In the genomic region with DNA sequence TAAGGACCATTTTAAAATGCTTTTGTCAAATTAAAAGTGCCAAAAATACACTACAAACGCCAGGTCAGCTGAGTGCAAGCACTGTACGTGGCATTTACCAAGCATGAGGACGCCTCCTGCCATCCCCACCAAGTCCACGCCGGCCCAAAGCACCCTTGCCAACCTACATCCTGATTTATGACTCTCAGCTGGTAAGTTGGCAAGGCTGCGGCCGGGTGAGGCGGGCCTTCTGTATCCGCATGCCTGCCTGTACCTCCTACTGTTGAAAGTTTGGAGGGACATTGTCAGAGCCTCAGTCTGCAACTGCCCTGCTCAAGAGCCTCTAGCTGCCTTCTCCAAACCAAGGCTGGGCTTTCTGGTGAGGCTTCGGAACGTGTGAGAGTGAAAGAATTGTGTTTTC, we compare ENCODE assay signal across 15 mouse cellular contexts.
DNase-seq lines count a peak whose midpoint lies in the region; ATAC-seq and TF ChIP-seq lines count a peak whose summit lies in the region.
"Had no signal": no experiment of that assay in that cellular context is flagged by ENCODE, and none has a peak within 500 bp of the region (broad histone marks: within the 10 kb centered on the region; RNA-seq: fewer than 3 reads in every experiment).

No protein-coding gene starts in this region.

- no peak overlapping the region for H3ac ChIP-seq in myocyte (ENCODE audit: control insufficient read depth, insufficient read length)

- no peak for TF ChIP-seq POLR2A in myocyte (IDR thresholded peaks at IDR 0.05; ENCODE audit: insufficient read length, low read depth)

- no peak overlapping the region for H3K27ac ChIP-seq in neural tube, embryonic 14.5 days (ENCODE audit: low read depth, low read length)
- H3K27ac ChIP-seq: forebrain, embryonic 12.5 days; heart, embryonic 15.5 days; left cerebral cortex, adult 2 months; stomach, postnatal 0 days had no signal

- no peaks in the 10 kb centered on the region for H3K36me3 ChIP-seq in neural tube, embryonic 14.5 days (ENCODE audit: control insufficient read depth, insufficient read depth, low read length)
- H3K36me3 ChIP-seq in myocyte (ENCODE audit: control insufficient read depth, insufficient read depth) = no peaks in the 10 kb centered on the region

- H3K4me1 ChIP-seq in neural tube, embryonic 14.5 days (ENCODE audit: control insufficient read depth, insufficient read depth, low read length) = no peaks in the 10 kb centered on the region

- no peak overlapping the region for H3K4me2 ChIP-seq in neural tube, embryonic 14.5 days (ENCODE audit: low read depth, low read length)
- peak overlapping the region; percentile 44 for H3K4me2 ChIP-seq in myocyte (ENCODE audit: low read depth)
- H3K4me2 ChIP-seq: forebrain, embryonic 12.5 days; heart, embryonic 15.5 days had no signal

- peak; percentile 48; the same call in 1 of the 2 replicates for ATAC-seq in neural tube, embryonic 14.5 days (ENCODE audit: low read depth)
- peak; percentile 83 for ATAC-seq in common myeloid progenitor, adult 5-6 weeks (replicated peaks; ENCODE audit: low read depth, poor library complexity, severe bottlenecking)

- H3K27me3 ChIP-seq in neural tube, embryonic 14.5 days (ENCODE audit: control insufficient read depth, insufficient read depth, low read length) = no peaks in the 10 kb centered on the region
- no peaks in the 10 kb centered on the region for H3K27me3 ChIP-seq in myocyte (ENCODE audit: control insufficient read depth, insufficient read depth, insufficient read length)
- H3K27me3 ChIP-seq: forebrain, embryonic 12.5 days; heart, embryonic 15.5 days had no signal

- H3K9me3 ChIP-seq in neural tube, embryonic 14.5 days (ENCODE audit: control insufficient read depth, low read length) = no peaks in the 10 kb centered on the region
- H3K9me3 ChIP-seq: forebrain, embryonic 12.5 days; heart, embryonic 15.5 days had no signal

- no peak overlapping the region for H3K4me3 ChIP-seq in neural tube, embryonic 14.5 days (ENCODE audit: low read depth, low read length)
- H3K4me3 ChIP-seq in myocyte = no peak overlapping the region
- H3K4me3 ChIP-seq: forebrain, embryonic 12.5 days; heart, embryonic 15.5 days; left cerebral cortex, adult 2 months had no signal

- no peak overlapping the region for H3K9ac ChIP-seq in neural tube, embryonic 14.5 days (replicated peaks; ENCODE audit: low read depth, low read length)
- H3K9ac ChIP-seq: forebrain, embryonic 12.5 days; heart, embryonic 15.5 days had no signal

- DNase-seq in adrenal gland, adult 2 months = peak; percentile 83
- no peak for DNase-seq in adrenal gland, adult 18-20 months (ENCODE audit: low spot score in 2 of 2)
- no peak for DNase-seq in neural tube, embryonic 10.5 days (ENCODE audit: extremely low spot score, low spot score)
- DNase-seq in frontal cortex, postnatal 14 days (ENCODE audit: low spot score in 2 of 2) = no peak
- no peak for DNase-seq in thymus, postnatal 14 days
- DNase-seq: kidney, postnatal 14 days; lung, adult 18-20 months; spleen, adult 18-20 months had no signal

- H3K79me2 ChIP-seq in myocyte (ENCODE audit: control insufficient read depth, insufficient read depth) = no peaks in the 10 kb centered on the region

- 47% methylated on average over 11 of the region's 11 CpGs for WGBS in neural tube, embryonic 14.5 days

TF ChIP-seq in myocyte, 11 proteins besides CTCF, POLR2A, EP300 and RAD21:
- TF ChIP-seq E2F4 (IDR thresholded peaks at IDR 0.05; ENCODE audit: insufficient read depth) = no peak
- peak in 1 of 3 experiments; percentile 74 for TF ChIP-seq MYOG (IDR thresholded peaks at IDR 0.05; ENCODE audit: control insufficient read depth in 1 of 3, insufficient read depth in 1 of 3, insufficient read length in 2 of 3, low read depth in 2 of 3)
- TF ChIP-seq MYOD1 (IDR thresholded peaks at IDR 0.05; ENCODE audit: control insufficient read depth in 1 of 3, insufficient read length in 2 of 3, low read depth in 2 of 3) = peak in 2 of 3 experiments; percentile 90 to 96
- peak; percentile 59 for TF ChIP-seq TCF3 (IDR thresholded peaks at IDR 0.05; ENCODE audit: insufficient read length, low read depth)
- peak; percentile 14 for TF ChIP-seq TCF12 (IDR thresholded peaks at IDR 0.05; ENCODE audit: insufficient read depth, poor library complexity, severe bottlenecking)
- TF ChIP-seq MAX (IDR thresholded peaks at IDR 0.05; ENCODE audit: low read depth) = no peak
